Mouse (Mus musculus): ENCODE data around the gene Cuedc2. TPM values are rescaled to one million over a fixed set of nuclear protein-coding genes. Genes with fewer than 3 reads are reported as not detected.

The Cuedc2 gene
- polyA plus RNA-seq, 1 experiment from 2014 or later, result 137 TPM

DNA sequence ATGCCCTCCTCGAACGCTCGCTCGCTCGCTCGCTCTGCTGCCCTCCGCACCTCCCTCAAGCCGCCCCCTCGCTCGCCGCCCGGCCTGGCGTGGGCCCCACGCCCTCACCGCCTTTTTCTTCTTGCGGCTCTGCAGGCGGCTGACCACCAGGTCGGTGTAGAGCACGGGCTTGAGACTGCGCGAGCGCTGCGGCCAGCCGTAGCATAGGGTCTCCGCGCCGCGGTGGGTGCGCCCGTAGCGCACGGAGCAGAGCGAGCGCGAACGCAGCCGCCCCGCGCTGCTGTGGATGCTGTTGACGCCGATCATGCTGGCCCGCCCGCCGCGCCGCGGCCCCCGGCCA is 21.0 kb downstream of the Cuedc2 start:
- Histone ChIP-seq H3K27me3 (replicated peaks) (peaks cover 46% of the 10 kb centered on the region), H3K27ac (peak overlapping the region; percentile 83)

DNA sequence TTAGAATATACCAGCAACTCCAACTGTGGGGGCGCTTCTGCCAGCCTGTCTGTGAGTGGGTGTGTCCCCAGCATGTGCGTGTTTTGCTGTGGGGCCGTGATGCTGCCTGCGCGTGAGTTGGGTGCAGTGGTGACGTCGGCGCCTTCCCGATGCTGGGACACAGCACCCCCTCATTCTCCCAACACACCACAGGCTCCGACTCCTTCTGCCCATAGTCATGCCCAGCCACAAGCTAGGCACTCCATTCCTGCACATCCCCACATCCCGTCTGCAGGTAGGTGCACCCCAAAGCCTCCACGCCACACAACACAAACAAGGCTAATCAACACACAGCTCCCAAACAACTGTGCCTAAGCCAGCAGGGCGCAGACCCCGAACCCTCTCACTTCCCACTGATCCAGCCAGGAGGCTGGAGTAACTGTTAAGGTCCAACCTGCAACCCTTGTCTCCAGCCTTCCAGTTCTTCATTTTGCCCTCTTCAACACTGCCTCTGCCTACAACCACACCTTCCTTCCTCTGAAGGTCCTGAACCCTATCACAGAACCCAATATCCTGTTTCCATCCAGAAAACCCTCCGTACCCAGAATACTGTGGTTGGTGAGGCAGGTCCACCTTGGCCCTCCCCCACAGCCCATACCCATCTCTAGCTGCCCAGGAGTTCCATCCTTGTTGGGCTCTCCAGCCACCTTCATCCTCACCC is 21.5 kb downstream of the Cuedc2 start:
- peak overlapping the region; percentile 57 for H3K4me3 ChIP-seq (replicated peaks)
- peaks cover 56% of the 10 kb centered on the region for H3K4me1 ChIP-seq
- H3K9ac ChIP-seq, result peak overlapping the region; percentile 49
- peak overlapping the region; percentile 74 for H3K4me2 ChIP-seq
- ATAC-seq (ENCODE audit: insufficient read depth, low FRiP score, low read depth), result no peak
- H3K27me3 ChIP-seq (replicated peaks), result peaks cover 46% of the 10 kb centered on the region
- peaks cover 7% of the 10 kb centered on the region; the same call in 1 of the 2 replicates for H3K36me3 ChIP-seq
- H3K9me3 ChIP-seq, result no peaks in the 10 kb centered on the region
- 31% methylated on average over 15 of the region's 15 CpGs for WGBS
- H3K27ac ChIP-seq, result peak overlapping the region; percentile 83

More for the DNA sequence above, 21.0 kb downstream of the Cuedc2 start:
- H3K36me3 ChIP-seq, result peaks cover 4% of the 10 kb centered on the region; the same call in 1 of the 2 replicates
- no peak for ATAC-seq (ENCODE audit: insufficient read depth, low FRiP score, low read depth)
- H3K4me2 ChIP-seq, result peak overlapping the region; percentile 74
- H3K9ac ChIP-seq, result peak overlapping the region; percentile 49
- peaks cover 61% of the 10 kb centered on the region for H3K4me1 ChIP-seq
- H3K4me3 ChIP-seq (replicated peaks), result peak overlapping the region; percentile 57
- H3K9me3 ChIP-seq, result no peaks in the 10 kb centered on the region
- WGBS, result 1% methylated on average over 40 of the region's 48 CpGs

DNA sequence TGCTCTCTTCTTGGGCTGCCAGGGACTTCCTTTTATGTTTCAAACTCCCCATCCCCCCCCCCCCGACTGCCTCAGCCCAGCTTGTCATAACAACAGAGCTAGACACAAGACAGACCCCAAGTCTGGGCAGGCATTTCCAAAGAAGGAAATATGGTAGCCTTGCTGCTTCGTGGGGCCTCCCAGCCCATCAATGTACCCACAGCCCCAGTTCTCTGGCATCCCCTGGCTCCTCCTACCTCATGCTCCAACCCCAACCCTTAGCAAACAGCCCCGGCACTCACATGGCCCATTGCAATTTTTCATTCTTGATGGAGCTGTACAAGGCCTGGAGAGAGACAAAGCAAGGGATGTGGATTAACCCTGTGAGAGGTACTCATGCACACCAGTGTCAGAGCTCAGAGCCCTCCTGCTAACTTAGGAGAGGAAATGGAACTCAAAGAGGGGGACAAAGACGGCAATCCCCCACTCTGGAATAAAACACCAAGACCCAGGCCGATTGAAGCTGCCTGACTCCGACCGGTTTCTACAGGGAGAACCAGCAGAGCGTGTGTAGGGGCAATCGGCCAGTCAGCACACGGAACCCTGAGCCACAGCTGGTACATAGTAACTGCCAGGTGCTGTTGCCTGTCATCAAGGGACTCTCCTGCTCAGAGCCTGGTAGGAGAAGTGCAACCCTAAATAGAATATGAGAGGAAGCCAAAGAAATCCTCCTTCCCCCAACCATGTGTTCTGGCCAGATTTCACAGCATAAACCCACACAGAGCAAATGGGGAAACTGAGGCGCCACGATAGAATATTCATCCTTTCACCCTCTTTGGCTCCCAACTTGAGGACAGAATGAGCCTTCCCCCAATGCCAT is 22.5 kb downstream of the Cuedc2 start:
- H3K9me3 ChIP-seq, result no peaks in the 10 kb centered on the region
- peaks cover 47% of the 10 kb centered on the region for H3K4me1 ChIP-seq
- H3K27ac ChIP-seq, result peak overlapping the region; percentile 83
- H3K36me3 ChIP-seq, result peaks cover 16% of the 10 kb centered on the region
- peak overlapping the region; percentile 57 for H3K4me3 ChIP-seq (replicated peaks)
- peak overlapping the region; percentile 20 for H3K9ac ChIP-seq
- peaks cover 46% of the 10 kb centered on the region for H3K27me3 ChIP-seq (replicated peaks)
- peak; percentile 48; the same call in 1 of the 2 replicates for ATAC-seq (ENCODE audit: insufficient read depth, low FRiP score, low read depth)
- 29% methylated on average over 12 of the region's 12 CpGs for WGBS
- H3K4me2 ChIP-seq, result peak overlapping the region; percentile 74

DNA sequence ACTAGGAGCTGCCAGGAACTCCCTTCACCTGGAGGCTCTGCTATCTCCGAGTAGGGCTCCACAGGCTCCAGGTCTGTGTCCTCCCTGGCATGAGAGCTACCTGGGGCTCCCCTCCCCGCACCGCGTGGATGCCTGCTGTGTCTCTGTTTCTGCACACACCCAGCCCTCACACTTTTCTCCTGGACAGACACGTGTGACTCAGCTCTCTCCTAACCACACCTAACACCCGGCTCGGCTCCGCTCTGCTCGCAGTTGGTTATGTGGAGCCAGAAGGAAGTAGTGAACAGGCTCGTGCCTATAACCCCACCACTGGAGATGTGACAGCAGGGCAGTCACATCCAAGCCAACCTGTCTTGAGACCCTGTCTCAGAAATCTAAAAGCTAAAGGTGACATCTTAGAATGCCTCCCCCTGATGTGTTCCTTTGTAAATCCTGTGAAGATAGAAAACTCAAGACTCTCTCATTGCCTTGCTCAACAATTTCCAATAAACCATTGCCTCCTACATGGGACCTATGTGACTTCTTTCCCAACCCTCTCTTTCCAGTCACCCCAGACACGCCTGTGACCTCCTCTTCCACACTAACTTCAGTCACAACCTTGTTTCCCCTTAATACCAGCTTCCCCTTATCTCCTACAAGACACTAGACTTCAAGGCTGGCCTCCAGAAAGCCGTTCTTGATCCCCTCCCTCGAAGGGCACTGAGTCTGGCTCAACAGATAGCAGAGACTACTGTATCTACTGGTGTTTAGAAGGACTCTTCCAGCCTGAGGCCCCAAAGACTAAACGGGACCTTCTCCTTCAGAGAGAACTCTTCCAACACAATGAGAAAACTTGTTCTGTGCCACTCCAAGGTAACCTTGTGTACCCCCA is 23.4 kb downstream of the Cuedc2 start:
- peak; percentile 56; the same call in 1 of the 2 replicates for ATAC-seq (ENCODE audit: insufficient read depth, low FRiP score, low read depth)
- H3K27me3 ChIP-seq (replicated peaks), result peaks cover 39% of the 10 kb centered on the region
- H3K36me3 ChIP-seq, result peaks cover 24% of the 10 kb centered on the region
- peak overlapping the region; percentile 80 for H3K27ac ChIP-seq
- H3K4me3 ChIP-seq (replicated peaks), result no peak overlapping the region; the same call in 1 of the 2 replicates
- H3K9ac ChIP-seq, result no peak overlapping the region
- 25% methylated on average over 14 of the region's 14 CpGs for WGBS
- H3K9me3 ChIP-seq, result no peaks in the 10 kb centered on the region
- peak overlapping the region; percentile 74 for H3K4me2 ChIP-seq
- H3K4me1 ChIP-seq, result peaks cover 47% of the 10 kb centered on the region

DNA sequence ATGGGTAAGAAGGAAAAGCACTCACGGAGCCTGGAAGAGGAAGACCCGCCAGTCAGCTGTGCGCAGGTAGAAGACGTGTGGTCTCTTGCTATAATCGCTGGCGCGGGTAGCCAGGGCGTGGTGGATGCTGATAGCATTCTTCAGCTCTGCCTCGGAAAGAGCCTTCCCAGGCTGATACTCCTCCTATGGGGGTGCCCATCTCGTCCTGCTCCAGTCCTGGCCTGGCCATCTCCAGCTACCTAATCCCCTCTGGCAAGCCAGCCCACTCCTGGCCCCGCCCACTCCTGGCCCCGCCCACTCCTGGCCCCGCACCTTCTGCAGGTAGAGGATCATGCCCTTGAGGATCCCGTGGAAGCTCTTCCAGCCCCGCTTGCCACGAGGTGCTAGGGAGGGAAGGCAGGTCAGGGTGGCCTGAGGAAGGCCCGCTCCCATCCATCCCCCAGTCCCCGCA is 24.3 kb downstream of the Cuedc2 start:
- Histone ChIP-seq H3K9me3 (no peaks in the 10 kb centered on the region), H3K27ac (0 out of 2 replicates have a peak overlapping the region, but pooled peaks have one; percentile 80), H3K9ac (no peak overlapping the region), H3K27me3 (replicated peaks) (peaks cover 30% of the 10 kb centered on the region), H3K4me2 (peak overlapping the region; percentile 74), H3K4me1 (peaks cover 43% of the 10 kb centered on the region), H3K36me3 (peaks cover 30% of the 10 kb centered on the region), H3K4me3 (replicated peaks) (0 out of 2 replicates have a peak overlapping the region, but pooled peaks have one; percentile 1)
- WGBS, result 22% methylated on average over 18 of the region's 18 CpGs
- peak; percentile 13; the same call in 1 of the 2 replicates for ATAC-seq (ENCODE audit: insufficient read depth, low FRiP score, low read depth)

DNA sequence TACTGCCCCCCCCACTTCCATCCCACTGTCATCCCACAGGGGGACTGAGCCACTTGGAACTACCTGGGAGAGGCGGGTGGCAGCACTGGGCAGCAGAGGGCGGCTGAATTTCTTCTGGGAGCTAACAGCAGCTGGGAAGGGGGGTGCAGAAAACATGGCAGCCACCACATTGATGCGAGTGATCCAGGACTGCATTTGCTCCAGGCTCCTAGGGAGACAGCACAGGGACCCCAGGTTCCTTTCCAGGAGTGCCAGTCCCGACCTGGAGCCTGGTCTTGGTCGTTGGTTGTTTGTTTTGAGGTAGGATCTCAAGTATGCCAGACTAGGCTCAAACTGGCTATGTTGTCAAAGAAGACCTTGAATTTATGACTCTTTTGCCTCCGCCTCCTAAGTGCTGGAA is 24.9 kb downstream of the Cuedc2 start:
- Histone ChIP-seq H3K36me3 (peaks cover 30% of the 10 kb centered on the region), H3K27me3 (replicated peaks) (peaks cover 25% of the 10 kb centered on the region), H3K4me2 (no peak overlapping the region), H3K9me3 (no peaks in the 10 kb centered on the region), H3K4me3 (replicated peaks) (no peak overlapping the region), H3K9ac (no peak overlapping the region), H3K4me1 (peaks cover 41% of the 10 kb centered on the region), H3K27ac (no peak overlapping the region)
- no peak for ATAC-seq (ENCODE audit: insufficient read depth, low FRiP score, low read depth)
- 78% methylated on average over 6 of the region's 6 CpGs for WGBS

DNA sequence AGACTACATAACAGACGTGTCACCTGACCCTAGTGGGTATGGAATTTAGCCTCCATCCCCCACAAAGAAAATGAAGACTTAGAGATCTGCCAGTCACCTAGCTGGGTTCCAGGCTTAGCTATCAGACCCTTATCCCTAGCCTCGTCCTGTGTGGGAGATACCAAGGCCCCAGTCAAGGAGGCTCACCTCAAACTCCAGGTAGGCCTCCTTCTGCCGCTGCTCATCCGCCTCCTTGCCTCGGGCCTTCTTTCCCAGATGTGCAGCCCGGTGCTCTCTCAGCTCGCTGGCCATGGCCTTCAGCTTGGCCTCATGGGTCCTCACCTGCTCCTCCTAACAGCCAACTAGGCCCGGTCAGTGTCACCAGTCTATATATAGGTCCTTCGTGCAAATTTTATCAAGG is 25.4 kb downstream of the Cuedc2 start:
- no peak overlapping the region for H3K4me3 ChIP-seq (replicated peaks)
- H3K36me3 ChIP-seq, result peaks cover 30% of the 10 kb centered on the region
- no peak overlapping the region for H3K4me2 ChIP-seq
- no peak for ATAC-seq (ENCODE audit: insufficient read depth, low FRiP score, low read depth)
- 87% methylated on average over 9 of the region's 9 CpGs for WGBS
- no peak overlapping the region for H3K9ac ChIP-seq
- peaks cover 38% of the 10 kb centered on the region for H3K4me1 ChIP-seq
- peaks cover 20% of the 10 kb centered on the region for H3K27me3 ChIP-seq (replicated peaks)
- H3K27ac ChIP-seq, result no peak overlapping the region
- H3K9me3 ChIP-seq, result no peaks in the 10 kb centered on the region

DNA sequence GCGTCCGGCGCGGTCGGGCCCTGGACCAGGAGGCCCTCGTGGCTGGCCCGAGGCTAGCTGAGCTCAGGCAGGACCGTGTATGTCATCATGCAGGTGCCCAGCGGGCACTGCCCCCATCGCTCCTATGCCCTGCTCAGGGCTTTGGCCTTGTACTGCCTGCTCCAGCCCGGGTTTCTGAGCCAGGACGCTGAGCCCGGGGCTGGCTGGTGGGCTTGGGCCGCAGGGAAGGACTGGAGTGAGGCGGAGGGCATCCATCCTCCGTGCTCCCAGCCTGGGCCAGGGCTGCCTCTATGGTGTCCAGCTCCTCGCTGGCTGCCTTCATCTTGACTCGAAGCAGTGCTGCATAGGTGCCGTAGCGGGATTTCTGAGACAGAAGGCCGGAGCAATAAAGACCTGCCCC is 25.9 kb downstream of the Cuedc2 start:
- no peak for ATAC-seq (ENCODE audit: insufficient read depth, low FRiP score, low read depth)
- WGBS, result 91% methylated on average over 21 of the region's 21 CpGs
- H3K27ac ChIP-seq, result no peak overlapping the region
- peaks cover 30% of the 10 kb centered on the region for H3K36me3 ChIP-seq
- H3K4me2 ChIP-seq, result no peak overlapping the region
- H3K4me1 ChIP-seq, result peaks cover 32% of the 10 kb centered on the region
- no peaks in the 10 kb centered on the region for H3K9me3 ChIP-seq
- no peak overlapping the region for H3K4me3 ChIP-seq (replicated peaks)
- H3K9ac ChIP-seq, result no peak overlapping the region
- peaks cover 15% of the 10 kb centered on the region for H3K27me3 ChIP-seq (replicated peaks)

DNA sequence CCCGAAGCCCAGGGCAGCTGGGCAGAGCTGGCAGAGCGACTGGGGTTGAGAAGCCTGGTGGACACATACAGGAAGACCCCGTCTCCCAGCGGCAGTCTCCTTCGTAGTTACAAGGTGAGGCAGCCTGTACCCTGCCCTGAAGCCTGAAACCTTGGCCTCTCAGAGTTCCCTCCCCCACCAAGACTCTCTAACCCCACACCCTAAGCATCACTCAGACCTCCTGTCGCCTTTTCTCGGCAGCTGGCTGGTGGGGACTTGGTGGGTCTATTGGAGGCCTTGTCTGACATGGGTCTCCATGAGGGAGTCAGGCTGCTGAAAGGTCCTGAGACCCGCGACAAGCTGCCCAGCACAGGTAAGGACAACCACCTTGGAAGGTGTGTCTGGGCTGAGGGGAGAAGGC is 27.2 kb downstream of the Cuedc2 start:
- no peaks in the 10 kb centered on the region for H3K9me3 ChIP-seq
- no peak overlapping the region for H3K4me3 ChIP-seq (replicated peaks)
- WGBS, result 81% methylated on average over 9 of the region's 9 CpGs
- H3K27ac ChIP-seq, result no peak overlapping the region
- peaks cover 2% of the 10 kb centered on the region for H3K27me3 ChIP-seq (replicated peaks)
- H3K9ac ChIP-seq, result no peak overlapping the region
- H3K4me2 ChIP-seq, result no peak overlapping the region
- ATAC-seq (ENCODE audit: insufficient read depth, low FRiP score, low read depth), result no peak
- H3K36me3 ChIP-seq, result peaks cover 30% of the 10 kb centered on the region
- peaks cover 25% of the 10 kb centered on the region for H3K4me1 ChIP-seq

DNA sequence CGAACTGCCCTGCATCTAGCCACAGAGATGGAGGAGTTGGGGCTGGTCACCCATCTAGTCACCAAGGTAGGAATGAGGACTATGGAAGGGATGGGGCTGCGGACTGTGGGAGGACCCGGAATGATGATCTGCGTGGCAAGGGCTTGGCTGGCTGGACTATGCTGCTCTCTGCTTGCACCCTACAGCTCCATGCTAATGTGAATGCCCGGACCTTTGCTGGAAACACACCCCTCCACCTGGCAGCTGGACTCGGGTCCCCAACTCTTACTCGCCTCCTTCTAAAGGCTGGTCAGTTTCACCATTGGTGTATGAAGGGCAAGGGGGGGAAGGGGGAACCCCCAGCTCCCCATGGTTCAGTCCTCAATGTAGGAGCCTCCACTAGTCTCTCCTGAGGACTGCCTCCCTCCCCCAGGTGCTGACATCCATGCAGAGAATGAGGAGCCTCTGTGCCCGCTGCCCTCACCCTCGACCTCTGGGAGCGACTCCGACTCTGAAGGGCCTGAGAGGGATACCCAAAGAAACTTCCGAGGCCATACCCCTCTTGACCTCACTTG is 28.1 kb downstream of the Cuedc2 start:
- Histone ChIP-seq H3K36me3 (peaks cover 30% of the 10 kb centered on the region), H3K27me3 (replicated peaks) (no peaks in the 10 kb centered on the region; the same call in none of the 2 replicates), H3K27ac (no peak overlapping the region), H3K9ac (no peak overlapping the region), H3K4me3 (replicated peaks) (no peak overlapping the region), H3K4me2 (no peak overlapping the region), H3K4me1 (peaks cover 23% of the 10 kb centered on the region), H3K9me3 (no peaks in the 10 kb centered on the region)
- no peak for ATAC-seq (ENCODE audit: insufficient read depth, low FRiP score, low read depth)
- 90% methylated on average over 12 of the region's 12 CpGs for WGBS

DNA sequence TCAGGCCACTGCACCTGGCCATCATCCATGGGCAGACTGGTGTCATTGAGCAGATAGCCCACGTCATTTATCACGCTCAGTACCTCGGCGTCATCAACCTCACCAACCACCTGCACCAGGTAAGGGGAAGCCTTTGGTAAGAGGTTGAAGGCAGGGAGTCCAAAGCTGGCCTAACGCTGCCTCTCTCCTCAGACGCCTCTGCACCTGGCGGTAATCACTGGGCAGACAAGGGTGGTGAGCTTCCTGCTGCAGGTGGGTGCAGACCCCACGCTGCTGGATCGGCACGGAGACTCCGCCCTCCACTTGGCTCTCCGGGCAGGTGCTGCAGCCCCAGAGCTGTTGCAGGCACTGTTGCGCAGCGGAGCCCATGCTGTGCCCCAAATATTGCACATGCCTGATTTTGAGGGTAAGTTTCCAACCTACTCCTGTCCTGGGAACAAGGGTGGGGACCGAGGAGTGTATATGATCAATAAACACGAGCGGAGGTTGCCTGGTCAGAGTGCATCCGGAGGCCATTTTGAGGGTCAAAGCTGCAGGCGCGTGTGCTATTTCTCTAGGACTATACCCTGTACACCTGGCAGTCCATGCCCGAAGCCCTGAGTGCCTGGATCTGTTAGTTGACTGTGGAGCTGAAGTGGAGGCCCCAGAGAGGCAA is 28.7 kb downstream of the Cuedc2 start:
- H3K27ac ChIP-seq, result no peak overlapping the region
- H3K9me3 ChIP-seq, result no peaks in the 10 kb centered on the region
- peaks cover 17% of the 10 kb centered on the region for H3K4me1 ChIP-seq
- 79% methylated on average over 21 of the region's 21 CpGs for WGBS
- H3K9ac ChIP-seq, result no peak overlapping the region
- no peaks in the 10 kb centered on the region; the same call in none of the 2 replicates for H3K27me3 ChIP-seq (replicated peaks)
- H3K36me3 ChIP-seq, result peaks cover 30% of the 10 kb centered on the region
- no peak for ATAC-seq (ENCODE audit: insufficient read depth, low FRiP score, low read depth)
- H3K4me2 ChIP-seq, result no peak overlapping the region
- no peak overlapping the region for H3K4me3 ChIP-seq (replicated peaks)
